Mouse (Mus musculus) olfactory bulb, adult 2 months (tissue): ENCODE data around the gene Arhgap8. TPM values are rescaled to one million over a fixed set of nuclear protein-coding genes. Genes with fewer than 3 reads are reported as not detected.

Experiments
- H3K27ac ChIP-seq: fragments of 200-500 bp; 2 replicates; pipeline ENCODE4 v1.5.1; 2012; ENCODE audit warnings: low read depth, low read length; ENCODE audit not compliant: insufficient read depth
- H3K4me1 ChIP-seq: fragments of 200-500 bp; 2 replicates; pipeline ENCODE4 v1.6.1; 2012; ENCODE audit warnings: low read length; ENCODE audit not compliant: control insufficient read depth, insufficient read depth
- H3K4me3 ChIP-seq: fragments of 200-500 bp; 2 replicates; pipeline ENCODE4 v1.5.1; 2012; ENCODE audit warnings: mild to moderate bottlenecking, low read depth, low read length, moderate library complexity; ENCODE audit not compliant: insufficient read depth
- CTCF ChIP-seq: fragments of 200-500 bp; IDR thresholded peaks from 2 replicates; pipeline ENCODE4 v1.5.1; 2012; ENCODE audit warnings: low read depth, mild to moderate bottlenecking, low read length, moderate library complexity; ENCODE audit not compliant: insufficient read depth
- POLR2A ChIP-seq: fragments of 200-500 bp; IDR thresholded peaks from 2 replicates; pipeline ENCODE4 v1.6.1; 2012; ENCODE audit warnings: mild to moderate bottlenecking, low read depth, low read length, moderate library complexity; ENCODE audit not compliant: insufficient read depth
- WGBS: fragments of 180-500 bp; shearing (Covaris S2); methylation state at CpG from one replicate; pipeline ENCODE4 v1.1.7; 2018; 5-methylcytosine and 5-hydroxymethylcytosine counted together
- polyA plus RNA-seq: library from polyadenylated mRNA; stranded (reverse); fragments of >200 nt; gene quantifications from 2 replicates; pipeline ENCODE4 v1.2.4, GENCODE M21; 2012; ENCODE audit warnings: low replicate concordance; ENCODE audit not compliant: missing spikeins, insufficient read depth, insufficient read length

Gene Arhgap8
- polyA plus RNA-seq, 1 experiment: not detected

DNA sequence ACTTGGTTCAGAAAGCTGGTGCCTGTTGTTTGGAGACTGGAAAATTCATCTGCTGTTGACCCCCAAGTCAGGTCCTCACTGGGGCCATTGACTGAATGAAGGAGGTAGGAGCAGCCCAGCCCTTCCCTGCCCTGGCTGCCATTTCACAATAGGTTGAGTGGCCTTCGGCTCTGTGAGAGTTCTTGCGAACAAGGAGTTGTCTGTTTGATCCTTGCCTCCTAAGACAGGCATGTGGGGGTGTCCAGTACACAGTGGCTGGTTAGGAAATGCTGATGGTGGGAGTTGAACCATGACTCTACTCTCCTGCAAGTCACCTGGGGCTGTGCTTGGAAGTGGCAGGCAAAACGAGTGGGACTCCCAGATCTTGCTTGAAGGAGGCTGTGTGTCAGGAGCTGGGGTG lies 40.1 kb upstream of the Arhgap8 start:
- Histone ChIP-seq H3K4me3 (no peak overlapping the region), H3K27ac (no peak overlapping the region), H3K4me1 (peaks cover 24% of the 10 kb centered on the region)
- TF ChIP-seq POLR2A (no peak), CTCF (no peak)
- WGBS: 91% methylated on average over 3 of the region's 3 CpGs

- H3K4me1 ChIP-seq: peaks cover 24% of the 10 kb centered on the region
- 2% methylated on average over 70 of the region's 77 CpGs for WGBS
- H3K27ac ChIP-seq: no peak overlapping the region
- H3K4me3 ChIP-seq: peak overlapping the region; percentile 53
- TF ChIP-seq POLR2A (no peak), CTCF (no peak)
Observed at GRCm38 (mm10) chr15:84680545-84681454, 39.1 kb upstream of the Arhgap8 start.

GRCm38 (mm10) chr15:84681455-84682193 lies 38.2 kb upstream of the Arhgap8 start:
- peaks cover 19% of the 10 kb centered on the region for H3K4me1 ChIP-seq
- no peak overlapping the region for H3K27ac ChIP-seq
- 6% methylated on average over 31 of the region's 31 CpGs for WGBS
- peak overlapping the region; percentile 53 for H3K4me3 ChIP-seq
- TF ChIP-seq CTCF: no peak
- no peak for TF ChIP-seq POLR2A

DNA sequence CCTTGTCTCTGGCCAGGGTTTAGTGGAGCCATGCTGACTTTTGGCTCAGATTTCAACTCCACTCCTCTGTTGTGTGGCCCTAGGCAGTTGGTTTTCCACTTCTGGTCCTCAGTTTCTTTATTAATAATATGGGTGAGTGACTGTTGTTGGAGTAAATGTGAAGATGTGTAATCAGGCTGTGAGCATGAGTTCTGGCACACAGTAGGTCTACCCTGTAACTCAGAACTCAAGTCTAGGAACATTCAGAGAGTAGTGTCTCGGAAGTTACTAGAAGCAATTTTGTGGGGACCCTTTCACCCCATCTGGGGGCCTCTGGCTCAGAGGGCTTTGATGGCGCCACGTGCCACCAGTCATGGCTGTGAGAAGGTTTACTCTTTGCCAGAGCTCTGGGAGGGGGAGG lies 37.6 kb upstream of the Arhgap8 start:
- no peak overlapping the region for H3K4me3 ChIP-seq
- 98% methylated on average over 3 of the region's 3 CpGs for WGBS
- no peak for TF ChIP-seq POLR2A
- no peak for TF ChIP-seq CTCF
- H3K27ac ChIP-seq: no peak overlapping the region
- peaks cover 19% of the 10 kb centered on the region for H3K4me1 ChIP-seq

DNA sequence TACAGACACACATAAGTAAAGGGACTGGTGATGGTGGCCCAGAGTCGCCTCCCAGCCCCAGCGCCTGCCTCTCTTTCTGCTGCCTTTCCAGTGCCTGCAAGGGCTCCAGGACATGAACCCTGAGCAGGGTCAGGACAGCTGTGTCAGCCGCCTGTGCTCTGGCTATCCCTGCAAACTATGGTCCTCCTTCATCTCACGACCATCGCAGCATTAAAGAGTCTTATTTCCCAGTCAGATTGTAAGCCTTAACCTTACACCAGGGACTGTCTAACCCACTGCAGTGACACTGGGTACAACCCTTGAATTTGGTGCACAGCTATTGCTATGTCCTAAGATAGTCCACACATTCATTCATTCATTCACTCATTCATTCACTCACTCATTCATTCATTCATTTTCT lies 37.0 kb upstream of the Arhgap8 start:
- TF ChIP-seq CTCF: no peak
- TF ChIP-seq POLR2A: no peak
- WGBS: 88% methylated on average over 5 of the region's 5 CpGs
- Histone ChIP-seq H3K4me3 (no peak overlapping the region), H3K27ac (no peak overlapping the region), H3K4me1 (peaks cover 18% of the 10 kb centered on the region)

DNA sequence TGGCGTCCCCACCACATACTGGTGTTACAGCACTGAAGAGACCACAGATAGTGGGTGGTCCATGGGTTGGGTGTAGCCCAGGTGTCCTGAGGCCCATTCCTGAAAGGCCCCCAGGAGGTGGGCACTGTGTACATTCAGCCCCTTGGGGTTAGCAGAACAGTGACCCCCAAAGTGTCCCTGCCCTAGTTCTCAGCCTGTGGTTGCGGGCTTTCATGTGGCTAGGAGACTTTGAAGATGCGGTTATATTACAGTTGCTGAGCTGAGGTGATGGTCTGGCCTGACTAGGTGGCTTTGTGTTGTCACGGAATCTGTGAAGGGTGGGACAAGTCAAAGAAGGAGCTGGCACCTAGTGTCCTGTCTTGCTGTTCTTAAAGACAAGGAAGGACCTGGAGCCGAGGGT lies 35.3 kb upstream of the Arhgap8 start:
- TF ChIP-seq CTCF (no peak), POLR2A (no peak)
- no peak overlapping the region for H3K4me3 ChIP-seq
- no peak overlapping the region for H3K27ac ChIP-seq
- peaks cover 12% of the 10 kb centered on the region for H3K4me1 ChIP-seq
- WGBS: 93% methylated on average over 5 of the region's 5 CpGs

DNA sequence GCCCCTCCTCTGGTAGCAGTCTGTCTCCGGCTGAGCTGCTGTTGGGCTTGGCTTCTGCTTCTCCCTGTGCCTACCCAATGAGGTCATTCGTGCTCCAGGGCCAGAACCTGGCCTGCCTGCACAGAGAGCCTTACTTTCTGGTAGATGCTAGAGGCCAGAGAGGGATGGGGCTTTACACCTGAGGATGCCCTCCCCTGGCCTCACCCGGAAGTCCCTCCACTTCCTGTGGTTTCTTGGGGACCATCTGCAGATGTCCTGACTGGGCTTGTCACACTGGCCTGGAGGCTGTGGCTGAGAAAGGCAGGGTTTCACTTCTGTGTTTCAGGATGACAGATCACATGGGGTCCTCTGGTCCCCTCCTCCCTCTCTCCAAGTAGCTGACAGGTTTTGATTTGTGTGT lies 34.4 kb upstream of the Arhgap8 start:
- Histone ChIP-seq H3K27ac (no peak overlapping the region), H3K4me1 (peaks cover 10% of the 10 kb centered on the region), H3K4me3 (no peak overlapping the region)
- TF ChIP-seq POLR2A (no peak), CTCF (no peak)
- 74% methylated on average over 3 of the region's 3 CpGs for WGBS

GRCm38 (mm10) chr15:84687904-84688303 lies 31.9 kb upstream of the Arhgap8 start:
- no peaks in the 10 kb centered on the region for H3K4me1 ChIP-seq
- no peak overlapping the region for H3K27ac ChIP-seq
- 81% methylated on average over 14 of the region's 14 CpGs for WGBS
- H3K4me3 ChIP-seq: no peak overlapping the region
- TF ChIP-seq CTCF: no peak
- TF ChIP-seq POLR2A: no peak

- Histone ChIP-seq H3K4me3 (no peak overlapping the region), H3K27ac (no peak overlapping the region), H3K4me1 (no peaks in the 10 kb centered on the region)
- 77% methylated on average over 6 of the region's 6 CpGs for WGBS
- TF ChIP-seq POLR2A (no peak), CTCF (no peak)
Observed at GRCm38 (mm10) chr15:84689356-84689755, 30.5 kb upstream of the Arhgap8 start.
